Mouse (Mus musculus): ENCODE measurements around the gene Tex30. TPM values are rescaled to one million over a fixed set of nuclear protein-coding genes. Genes with fewer than 3 reads are reported as not detected.
A peak's percentile ranks its signal among the peaks of the same experiment; 100 is the strongest.
"Not testable (repeated sequence)": the region's sequence is repeated elsewhere in the genome, so short reads cannot be mapped to it uniquely, and the experiment has no call there.

Gene Tex30
- polyA plus RNA-seq, 1 experiment from 2014 or later = 47.6 TPM

DNA sequence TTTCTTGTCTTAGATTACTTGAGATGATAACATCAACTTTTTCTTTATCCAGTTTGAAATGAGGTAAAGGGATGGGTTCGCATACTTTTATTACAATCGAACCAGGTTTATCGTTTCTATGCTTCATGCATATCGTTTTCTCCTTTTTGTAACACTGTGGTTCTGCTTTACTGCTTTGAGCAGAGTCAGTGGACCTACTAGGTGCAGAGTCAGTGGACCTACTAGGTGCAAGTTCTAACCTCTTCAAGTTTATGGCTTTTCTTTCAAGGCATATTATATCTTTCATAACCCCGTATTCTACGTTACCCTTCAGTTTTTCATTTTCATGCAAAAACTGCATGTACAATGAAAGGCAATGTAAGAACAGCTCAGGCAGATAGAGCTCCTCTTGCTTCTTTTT, 38.8 kb downstream of the Tex30 start:
- DNase-seq (ENCODE audit: low spot score) (no peak), ATAC-seq (ENCODE audit: low FRiP score, low TSS enrichment) (no peak)
- Histone ChIP-seq H3K9ac (ENCODE audit: low read length) (no peak overlapping the region), H3K4me3 (ENCODE audit: low read depth, low read length) (no peak overlapping the region), H3K4me1 (replicated peaks; ENCODE audit: control insufficient read depth, insufficient read depth) (no peaks in the 10 kb centered on the region), H3K9me3 (ENCODE audit: control insufficient read depth, low read length) (no peaks in the 10 kb centered on the region), H3K4me2 (replicated peaks; ENCODE audit: low read depth) (no peak overlapping the region), H3K27me3 (ENCODE audit: control insufficient read depth, insufficient read depth, low read length) (no peaks in the 10 kb centered on the region), H3K27ac (replicated peaks) (no peak overlapping the region), H3K36me3 (ENCODE audit: control insufficient read depth, insufficient read depth, low read length) (no peaks in the 10 kb centered on the region)
- no peak for TF ChIP-seq CTCF (IDR thresholded peaks at IDR 0.05; ENCODE audit: low read depth)
- no peak for TF ChIP-seq EP300 (optimal IDR thresholded peaks at IDR 0.05)
- 91% methylated on average over 6 of the region's 6 CpGs for WGBS

DNA sequence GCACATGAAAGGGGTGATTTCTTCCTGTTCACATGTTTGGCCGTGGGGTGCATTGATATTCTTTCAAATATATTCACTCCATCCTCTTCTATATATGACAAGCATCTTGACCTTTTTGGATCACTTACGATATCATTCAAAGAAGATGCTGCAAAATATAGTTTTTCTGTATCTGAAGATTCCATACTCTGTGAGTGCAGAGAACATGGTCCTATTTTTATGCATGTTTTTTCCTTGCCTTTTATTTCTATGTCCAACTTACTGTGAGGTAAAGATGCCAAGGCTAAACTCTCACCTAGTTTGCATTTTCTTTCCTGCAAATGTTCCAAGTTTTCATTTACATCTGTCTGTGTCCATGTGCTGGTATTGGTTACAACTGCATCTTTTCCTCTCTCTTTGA, 40.4 kb downstream of the Tex30 start, which contains the start of gene Gm8251:
Gm8251 (minus strand) TSS at position 101 of the 400 bp plus-strand sequence.
- Histone ChIP-seq H3K9me3 (ENCODE audit: control insufficient read depth, low read length) (no peaks in the 10 kb centered on the region), H3K4me1 (replicated peaks; ENCODE audit: control insufficient read depth, insufficient read depth) (no peaks in the 10 kb centered on the region), H3K9ac (ENCODE audit: low read length) (no peak within 1 kb of the TSS), H3K27ac (replicated peaks) (no peak within 1 kb of the TSS), H3K4me3 (ENCODE audit: low read depth, low read length) (no peak within 1 kb of the TSS), H3K36me3 (ENCODE audit: control insufficient read depth, insufficient read depth, low read length) (no peaks in the 10 kb centered on the region), H3K4me2 (replicated peaks; ENCODE audit: low read depth) (no peak within 1 kb of the TSS), H3K27me3 (ENCODE audit: control insufficient read depth, insufficient read depth, low read length) (no peaks in the 10 kb centered on the region)
- TF ChIP-seq EP300 (optimal IDR thresholded peaks at IDR 0.05) = no peak
- TF ChIP-seq CTCF (IDR thresholded peaks at IDR 0.05; ENCODE audit: low read depth) = no peak
- ATAC-seq (ENCODE audit: low FRiP score, low TSS enrichment) (no peak), DNase-seq (ENCODE audit: low spot score) (no peak)
- WGBS = 92% methylated on average over 2 of the region's 2 CpGs

DNA sequence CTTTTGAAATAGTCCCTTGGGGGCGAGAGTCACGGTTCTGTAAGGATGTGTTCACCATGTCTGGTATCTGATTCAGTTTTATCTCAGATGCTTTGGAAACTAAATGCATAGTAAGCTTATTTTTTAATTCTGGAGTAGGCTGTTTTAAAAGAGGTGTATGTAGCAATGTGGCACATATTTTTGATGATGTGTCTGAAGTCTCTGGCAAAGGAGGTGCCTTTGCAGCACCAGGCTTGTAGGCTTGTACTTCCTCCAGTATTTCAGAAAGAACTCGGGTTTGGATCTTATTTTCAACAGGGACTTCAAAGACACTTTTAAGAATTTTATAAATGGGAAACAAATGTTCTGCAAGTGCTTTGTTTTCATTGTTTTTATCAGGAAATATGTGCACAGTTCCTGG, 44.4 kb downstream of the Tex30 start:
- Histone ChIP-seq H3K4me3 (ENCODE audit: low read depth, low read length) (no peak overlapping the region), H3K4me2 (replicated peaks; ENCODE audit: low read depth) (no peak overlapping the region), H3K36me3 (ENCODE audit: control insufficient read depth, insufficient read depth, low read length) (no peaks in the 10 kb centered on the region), H3K9ac (ENCODE audit: low read length) (no peak overlapping the region), H3K4me1 (replicated peaks; ENCODE audit: control insufficient read depth, insufficient read depth) (no peaks in the 10 kb centered on the region), H3K27me3 (ENCODE audit: control insufficient read depth, insufficient read depth, low read length) (no peaks in the 10 kb centered on the region), H3K9me3 (ENCODE audit: control insufficient read depth, low read length) (no peaks in the 10 kb centered on the region), H3K27ac (replicated peaks) (no peak overlapping the region)
- no peak for ATAC-seq (ENCODE audit: low FRiP score, low TSS enrichment)
- TF ChIP-seq EP300 (optimal IDR thresholded peaks at IDR 0.05) (no peak), CTCF (IDR thresholded peaks at IDR 0.05; ENCODE audit: low read depth) (no peak)
- WGBS = 82% methylated on average over 3 of the region's 3 CpGs
- no peak for DNase-seq (ENCODE audit: low spot score)

GRCm38 (mm10) chr1:44046556-44046955, 55.7 kb downstream of the Tex30 start:
- TF ChIP-seq CTCF (IDR thresholded peaks at IDR 0.05; ENCODE audit: low read depth) (no peak), EP300 (optimal IDR thresholded peaks at IDR 0.05) (no peak)
- Histone ChIP-seq H3K27ac (replicated peaks) (no peak overlapping the region), H3K9me3 (ENCODE audit: control insufficient read depth, low read length) (no peaks in the 10 kb centered on the region), H3K4me2 (replicated peaks; ENCODE audit: low read depth) (no peak overlapping the region), H3K36me3 (ENCODE audit: control insufficient read depth, insufficient read depth, low read length) (no peaks in the 10 kb centered on the region), H3K4me1 (replicated peaks; ENCODE audit: control insufficient read depth, insufficient read depth) (no peaks in the 10 kb centered on the region), H3K27me3 (ENCODE audit: control insufficient read depth, insufficient read depth, low read length) (no peaks in the 10 kb centered on the region), H3K4me3 (ENCODE audit: low read depth, low read length) (no peak overlapping the region), H3K9ac (ENCODE audit: low read length) (no peak overlapping the region)
- DNase-seq (ENCODE audit: low spot score) = no peak
- 51% methylated on average over 2 of the region's 2 CpGs for WGBS
- ATAC-seq (ENCODE audit: low FRiP score, low TSS enrichment) = no peak

DNA sequence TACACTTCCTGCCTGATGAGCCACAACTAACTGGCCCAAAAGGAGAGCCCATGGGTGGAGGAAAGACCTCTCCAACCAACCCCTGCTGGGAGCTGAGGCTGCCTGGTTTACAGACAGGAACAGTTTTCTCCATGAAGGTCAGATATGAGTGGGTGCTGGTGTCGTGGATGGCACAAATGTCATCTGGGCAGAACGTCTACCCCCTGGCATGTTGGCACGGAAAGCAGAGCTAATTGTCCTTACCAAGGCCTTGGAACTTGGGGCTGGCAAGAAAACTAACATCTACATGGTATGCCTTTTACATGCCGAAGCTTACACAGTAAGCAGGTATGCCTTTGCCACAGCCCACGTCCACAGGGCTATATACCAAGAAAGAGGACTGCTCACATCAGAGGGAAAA, 56.6 kb downstream of the Tex30 start:
- DNase-seq (ENCODE audit: low spot score); H3K27ac ChIP-seq (replicated peaks); H3K4me2 ChIP-seq (replicated peaks; ENCODE audit: low read depth); H3K4me1 ChIP-seq (replicated peaks; ENCODE audit: control insufficient read depth, insufficient read depth); H3K36me3 ChIP-seq (ENCODE audit: control insufficient read depth, insufficient read depth, low read length); H3K9me3 ChIP-seq (ENCODE audit: control insufficient read depth, low read length); H3K4me3 ChIP-seq (ENCODE audit: low read depth, low read length); H3K27me3 ChIP-seq (ENCODE audit: control insufficient read depth, insufficient read depth, low read length); ATAC-seq (ENCODE audit: low FRiP score, low TSS enrichment); H3K9ac ChIP-seq (ENCODE audit: low read length): not testable (repeated sequence)
- 90% methylated on average over 5 of the region's 5 CpGs for whole genome bisulfite sequencing

DNA sequence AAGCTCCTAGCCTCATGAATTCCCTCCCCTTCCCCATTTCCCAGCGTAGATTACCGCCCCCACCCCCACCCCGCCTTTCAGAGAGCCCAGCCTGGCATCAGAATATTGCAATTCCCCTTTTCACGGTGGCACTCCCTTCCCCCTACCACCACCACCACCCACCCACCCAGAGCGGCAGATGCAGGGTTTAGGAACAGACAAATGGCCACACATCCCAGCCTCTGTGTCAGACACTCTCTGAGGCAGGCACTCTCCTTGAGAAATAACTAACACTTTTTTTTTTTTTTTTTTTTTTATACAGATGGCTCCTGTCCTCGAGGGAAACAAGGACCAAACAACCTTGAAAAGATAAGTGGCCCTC, 59.7 kb downstream of the Tex30 start:
- no peaks in the 10 kb centered on the region for H3K27me3 ChIP-seq (ENCODE audit: control insufficient read depth, insufficient read depth, low read length)
- no peak overlapping the region for H3K27ac ChIP-seq (replicated peaks)
- no peaks in the 10 kb centered on the region for H3K9me3 ChIP-seq (ENCODE audit: control insufficient read depth, low read length)
- H3K9ac ChIP-seq (ENCODE audit: low read length) = peak overlapping the region; percentile 59
- peak overlapping the region; percentile 75 for H3K4me2 ChIP-seq (replicated peaks; ENCODE audit: low read depth)
- 4% methylated on average over 6 of the region's 6 CpGs for WGBS
- peak overlapping the region; percentile 52 for H3K4me3 ChIP-seq (ENCODE audit: low read depth, low read length)
- DNase-seq (ENCODE audit: low spot score) (no peak), ATAC-seq (ENCODE audit: low FRiP score, low TSS enrichment) (peak; percentile 45; the same call in 1 of the 2 replicates)
- H3K36me3 ChIP-seq (ENCODE audit: control insufficient read depth, insufficient read depth, low read length) = no peaks in the 10 kb centered on the region
- H3K4me1 ChIP-seq (replicated peaks; ENCODE audit: control insufficient read depth, insufficient read depth) = no peaks in the 10 kb centered on the region
- no peak for TF ChIP-seq EP300 (optimal IDR thresholded peaks at IDR 0.05)
- no peak for TF ChIP-seq CTCF (IDR thresholded peaks at IDR 0.05; ENCODE audit: low read depth)
